Mouse (Mus musculus) retina, postnatal 1 day (tissue): Measurements from ENCODE around the gene Ccdc63.
"Not testable (repeated sequence)": the region's sequence is repeated elsewhere in the genome, so short reads cannot be mapped to it uniquely, and the experiment has no call there.

Source experiments
- DNase-seq: peaks from one replicate; pipeline ENCODE4 v3.0.0-alpha.2; 2012

The Ccdc63 gene

DNA sequence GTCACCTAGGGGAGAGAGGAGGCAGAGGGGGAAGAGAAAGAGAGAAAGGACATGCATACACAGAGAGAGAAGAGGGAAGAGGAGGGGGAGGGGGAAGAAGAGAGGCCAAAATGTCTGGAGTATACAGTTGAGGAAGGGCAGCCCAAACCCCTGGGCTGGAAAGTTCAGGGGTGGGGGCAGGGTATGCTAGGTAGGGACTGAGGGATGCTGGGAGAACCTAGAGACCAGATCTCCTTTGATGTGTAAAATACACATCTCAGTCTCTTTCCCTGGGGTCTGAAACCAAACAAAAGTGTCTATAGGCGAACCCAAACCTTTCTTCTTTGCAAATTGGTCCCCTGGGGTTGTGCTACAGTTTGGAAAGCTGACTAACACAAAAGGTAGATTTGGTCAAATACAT lies 7.5 kb upstream of the Ccdc63 start:
- DNase-seq, result no peak

DNA sequence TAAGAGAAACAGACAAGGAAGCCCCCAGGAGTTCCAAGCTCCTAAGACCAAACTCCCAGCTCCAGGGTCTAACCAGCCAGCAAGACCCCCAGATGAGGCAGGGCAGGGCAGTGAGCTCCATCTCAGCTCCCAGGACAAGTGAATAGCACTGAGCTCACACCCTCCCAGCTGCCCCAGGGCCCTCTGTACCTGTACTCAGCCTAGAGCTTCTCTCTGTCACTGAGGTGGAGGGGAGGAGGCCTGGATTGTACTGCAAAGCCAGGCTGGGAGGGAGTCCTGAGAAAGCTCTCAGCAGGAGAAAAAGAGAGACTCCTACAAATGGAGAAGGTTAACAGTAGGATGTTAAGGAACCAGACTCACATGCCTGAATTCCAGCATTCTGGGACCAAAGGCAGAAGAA lies 6.0 kb upstream of the Ccdc63 start:
- no peak for DNase-seq

DNA sequence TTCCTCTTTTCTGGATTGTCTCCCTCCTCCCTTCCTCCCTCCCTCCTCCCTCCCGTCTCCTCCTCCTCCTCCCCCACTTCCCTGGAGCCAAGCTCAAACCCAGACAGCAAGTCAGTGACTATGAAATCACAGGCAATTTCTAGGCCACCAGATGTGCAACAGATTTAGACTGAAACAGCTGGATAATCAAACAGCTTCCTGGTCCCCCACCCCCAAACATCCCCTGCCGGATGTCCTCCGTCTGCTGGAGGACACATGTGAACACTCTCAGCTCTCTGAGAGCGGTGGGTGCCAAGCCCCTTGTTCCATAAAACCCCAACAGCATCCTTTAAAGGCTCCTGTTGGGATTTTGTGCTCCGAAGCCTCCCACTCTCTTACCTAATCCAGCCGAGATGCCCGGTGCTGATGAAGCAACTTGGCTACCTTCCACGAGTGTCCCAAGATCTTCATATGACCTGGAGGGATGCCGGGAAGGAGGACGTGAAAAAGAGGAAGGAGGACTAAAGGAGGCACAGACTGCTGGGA lies 5.5 kb upstream of the Ccdc63 start:
- no peak for DNase-seq

GRCm38 (mm10) chr5:122145381-122146055 lies 4.9 kb upstream of the Ccdc63 start:
- no peak for DNase-seq

DNA sequence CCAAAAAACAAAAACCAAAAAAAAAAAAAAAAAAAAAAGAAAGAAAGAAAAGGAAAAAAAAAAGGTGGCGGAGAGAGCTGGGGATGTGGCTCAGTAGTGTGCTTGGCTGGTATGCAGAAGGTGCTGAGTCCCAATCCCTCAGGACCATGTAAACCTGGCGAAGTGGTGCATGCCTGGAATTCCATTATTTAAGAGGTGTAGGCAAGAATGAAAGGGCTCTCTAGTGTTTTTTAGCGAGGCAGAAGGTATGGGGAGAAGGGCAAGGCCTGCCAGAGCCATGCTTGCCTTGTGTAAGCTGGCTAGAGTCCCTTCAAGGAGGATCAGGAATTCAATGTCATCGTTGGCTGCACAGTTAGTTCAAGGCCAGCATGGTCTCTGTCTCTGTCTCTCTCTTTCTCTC lies 4.2 kb upstream of the Ccdc63 start:
- DNase-seq, result no peak

GRCm38 (mm10) chr5:122143543-122143942 lies 2.9 kb upstream of the Ccdc63 start:
- DNase-seq, result no peak

DNA sequence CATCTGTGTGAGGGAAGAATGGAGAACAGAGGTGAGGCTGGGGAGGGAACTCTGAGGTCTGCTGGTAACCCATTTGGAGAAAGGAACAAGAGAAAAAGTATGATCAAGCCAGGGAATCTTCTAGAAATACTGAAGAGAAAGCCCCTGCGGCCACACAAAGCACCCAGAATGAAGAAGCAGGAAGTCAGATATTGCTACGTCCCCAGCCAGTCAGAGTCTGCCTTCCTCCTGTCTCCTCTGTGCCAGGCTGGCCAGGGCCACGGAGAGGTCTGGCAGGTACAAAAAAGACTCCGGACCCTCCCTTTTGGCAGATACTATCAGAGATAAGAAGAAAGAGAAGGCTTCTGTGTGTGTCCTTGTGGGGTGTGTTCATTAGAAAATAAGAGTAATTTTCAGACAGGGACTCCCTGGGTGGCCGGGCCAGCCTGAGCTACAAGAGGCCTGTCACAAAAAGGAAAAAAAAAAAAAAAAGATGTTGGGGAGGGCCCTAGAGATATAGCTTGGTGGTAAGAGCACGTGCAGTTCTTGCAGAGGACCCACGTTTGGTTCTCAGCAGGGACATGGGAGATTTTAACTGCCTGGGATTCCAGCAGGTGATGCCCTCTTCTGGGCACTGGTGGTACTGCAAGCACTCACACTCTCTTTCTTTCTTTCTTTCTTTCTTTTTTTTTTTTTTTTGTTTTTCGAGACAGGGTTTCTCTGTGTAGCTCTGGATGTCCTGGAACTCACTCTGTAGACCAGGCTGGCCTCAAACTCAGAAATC lies 1.8 kb upstream of the Ccdc63 start:
- DNase-seq, result peak; percentile 73

DNA sequence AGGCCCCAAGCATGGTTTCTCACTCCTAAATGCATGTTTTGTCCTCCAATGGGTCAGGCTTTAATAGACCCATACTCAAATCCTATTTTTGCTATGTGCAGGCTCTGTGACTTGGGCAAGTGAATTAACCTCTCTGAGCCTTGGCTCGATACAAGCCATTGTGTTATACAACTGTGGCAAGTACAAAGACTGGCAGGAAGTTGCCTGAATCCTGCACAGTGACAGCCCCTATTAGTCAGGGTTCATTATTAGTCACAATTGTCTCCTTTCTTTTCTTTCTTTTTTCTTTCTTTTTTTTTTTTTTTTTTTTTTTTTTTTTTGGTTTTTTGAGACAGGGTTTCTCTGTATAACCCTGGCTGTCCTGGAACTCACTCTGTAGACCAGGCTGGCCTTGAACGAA lies 852 bp downstream of the Ccdc63 start:
- DNase-seq, result not testable (repeated sequence)

- DNase-seq, result peak; percentile 90
These were observed 1.8 kb downstream of the Ccdc63 start for GRCm38 (mm10) chr5:122138856-122139255.

DNA sequence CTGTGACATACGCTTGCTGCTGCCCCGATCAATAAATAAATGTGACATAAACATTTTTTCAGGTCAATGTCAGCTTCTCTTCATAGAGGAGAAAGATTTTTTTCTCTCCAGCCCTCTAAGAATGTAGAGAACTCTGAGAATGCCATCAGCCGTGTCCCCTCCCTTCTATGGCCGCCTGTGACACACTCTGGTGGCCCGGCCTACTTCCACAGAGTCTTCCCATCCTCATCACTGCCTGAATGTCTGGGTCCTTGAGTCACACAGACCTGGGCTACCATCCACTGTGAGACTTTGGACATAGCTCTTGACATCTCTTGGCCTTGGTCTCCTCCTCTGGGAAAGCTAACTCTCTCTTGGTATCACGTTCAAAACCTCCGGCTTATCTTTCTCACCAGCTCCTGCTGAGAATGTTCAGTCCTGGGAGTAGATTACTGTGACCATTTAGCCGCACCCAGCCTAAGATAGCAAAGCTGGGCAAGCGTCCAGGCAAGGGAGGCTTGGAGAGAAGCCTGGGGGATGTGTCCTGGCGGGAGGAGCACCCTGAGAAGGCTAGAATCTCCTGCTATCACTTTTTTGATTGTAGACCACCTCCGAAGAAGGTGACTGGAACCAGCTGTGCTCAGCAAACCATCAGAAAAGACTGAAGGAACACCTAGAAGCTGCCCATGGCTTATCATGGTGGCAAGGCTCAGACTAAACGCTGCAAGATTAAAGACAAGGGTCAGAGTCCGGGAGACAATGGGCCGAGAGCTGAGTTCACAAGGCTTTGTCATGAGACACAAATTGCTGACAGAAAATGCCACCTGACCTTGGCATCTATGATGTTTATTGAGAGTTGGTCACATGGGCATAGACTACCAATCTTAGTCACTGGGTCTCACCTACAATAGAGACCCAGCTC lies 3.9 kb downstream of the Ccdc63 start:
- no peak for DNase-seq

DNA sequence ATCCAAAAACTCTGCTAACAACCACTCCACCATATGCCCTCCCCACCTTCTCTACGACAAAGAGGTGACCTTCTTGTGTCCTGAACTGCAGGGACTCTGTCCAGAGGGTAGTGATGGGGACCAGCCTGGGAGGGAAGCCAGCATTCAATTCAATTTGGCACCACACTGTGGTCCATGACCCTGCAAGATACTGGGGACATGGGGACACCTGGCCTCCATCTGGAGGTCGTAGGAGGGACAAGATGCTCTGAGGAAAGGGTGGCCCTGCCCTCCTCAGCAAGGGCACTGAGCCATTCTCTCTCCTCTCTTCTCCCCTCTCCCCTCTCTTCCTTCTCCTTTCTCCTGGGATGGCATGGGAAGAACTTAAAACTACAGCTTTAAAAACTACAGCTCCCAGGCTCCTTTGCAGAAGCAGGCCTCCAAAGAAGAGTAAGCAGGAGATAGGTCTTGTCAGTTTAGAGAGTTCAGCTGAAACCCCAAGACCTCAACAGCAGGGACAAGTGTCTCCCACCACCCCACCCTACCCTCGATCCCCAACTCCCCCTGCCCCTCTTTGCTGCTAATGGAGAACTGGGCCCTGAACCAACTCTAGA lies 5.2 kb downstream of the Ccdc63 start:
- no peak for DNase-seq

GRCm38 (mm10) chr5:122134395-122135289 lies 6.0 kb downstream of the Ccdc63 start:
- DNase-seq, result peak; percentile 63

GRCm38 (mm10) chr5:122133050-122133389 lies 7.6 kb downstream of the Ccdc63 start:
- DNase-seq, result no peak

GRCm38 (mm10) chr5:122132167-122133049 lies 8.2 kb downstream of the Ccdc63 start:
- DNase-seq, result no peak

DNA sequence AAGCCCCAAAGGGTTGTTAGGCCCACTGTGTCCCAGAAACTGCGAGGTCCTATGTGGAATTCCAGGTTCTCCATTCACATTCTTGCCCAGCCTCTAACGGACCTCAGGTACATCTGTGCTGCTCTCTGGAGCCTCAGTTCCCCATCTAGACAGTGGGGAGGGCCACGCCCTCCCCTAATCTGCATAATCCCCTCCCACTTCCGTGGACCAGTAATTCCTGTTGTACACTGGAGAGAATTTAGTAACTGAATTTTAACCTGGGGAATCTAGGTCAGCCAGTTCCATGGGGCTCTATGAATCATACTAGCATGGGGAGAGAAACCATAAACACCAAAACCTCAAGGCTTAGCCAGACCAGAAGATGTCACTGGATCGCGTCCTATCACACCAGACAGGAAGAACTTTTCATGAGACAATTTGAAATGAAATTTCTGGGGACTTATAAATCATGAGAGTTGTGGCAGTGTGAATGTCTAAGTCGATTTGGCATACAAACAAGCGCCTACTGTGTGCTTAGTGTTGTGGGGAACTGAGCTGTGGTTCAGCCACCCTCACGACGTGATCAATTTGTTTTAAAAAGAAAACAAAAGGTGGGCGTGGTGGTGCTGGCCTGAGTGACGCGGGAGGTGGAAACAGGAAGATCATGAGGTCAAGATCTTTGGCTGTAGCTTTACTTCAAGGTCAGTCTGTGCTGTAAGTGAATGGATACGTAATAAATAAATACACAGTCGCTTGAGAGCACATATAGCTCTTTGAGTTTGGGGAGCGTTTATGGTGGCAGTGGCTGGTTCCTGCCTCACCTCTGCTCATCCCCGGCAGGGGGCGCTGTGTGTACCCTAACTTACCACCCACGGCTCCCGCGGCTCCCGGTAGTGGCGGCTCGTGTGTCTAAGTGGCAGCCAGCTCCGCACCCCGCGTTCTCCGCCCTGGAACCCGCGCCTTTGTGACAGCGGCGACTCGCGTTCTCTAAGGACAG lies 9.3 kb downstream of the Ccdc63 start:
- DNase-seq, result peak; percentile 88

- DNase-seq, result peak; percentile 49
These were observed 10.2 kb downstream of the Ccdc63 start for GRCm38 (mm10) chr5:122130341-122130998.

- DNase-seq, result peak; percentile 90
These were observed 11.5 kb downstream of the Ccdc63 start for GRCm38 (mm10) chr5:122129068-122129655.

DNA sequence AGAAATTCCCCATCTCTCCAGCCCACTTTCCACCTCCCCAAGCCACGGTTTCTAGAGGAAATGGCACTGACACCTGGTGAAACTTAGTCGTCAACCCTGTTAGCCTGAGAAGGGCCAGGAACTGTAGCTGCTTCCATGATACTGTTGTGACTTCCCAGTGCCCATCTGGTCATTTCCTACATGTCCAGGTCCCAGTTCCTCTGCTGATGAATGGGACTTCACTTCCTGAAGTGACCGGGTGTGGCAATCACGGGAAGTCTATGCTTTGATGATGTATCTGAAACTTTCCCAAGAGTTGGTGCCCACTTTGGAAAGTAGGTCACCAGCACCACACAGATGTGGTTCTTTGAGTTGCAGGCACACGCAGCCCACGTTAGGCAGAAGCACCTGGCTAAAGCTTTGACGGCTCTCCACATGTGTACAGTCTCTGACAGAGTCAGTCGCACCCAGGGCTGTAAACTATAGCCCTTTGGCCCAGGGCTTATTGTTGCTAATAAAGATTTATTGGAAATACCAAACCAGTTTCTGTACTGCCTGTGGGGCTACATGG lies 15.3 kb downstream of the Ccdc63 start:
- DNase-seq, result no peak
